Mouse (Mus musculus) adrenal gland, postnatal 14 days (tissue): Measurements from ENCODE around the gene Zbed5. TPM values are rescaled to one million over a fixed set of nuclear protein-coding genes. Genes with fewer than 3 reads are reported as not detected.

Experiments used
- total RNA-seq: library from RNA; stranded (reverse); gene quantifications from 2 replicates; pipeline ENCODE4 v1.2.3, GENCODE M21; 2021

The Zbed5 gene
- total RNA-seq, 1 experiment from 2014 or later: 1.7 TPM

Other genes with a start within 250 kb of the Zbed5 start
- gene Zfp11, start 225.6 kb upstream of the Zbed5 start, total RNA-seq: 2.9 and 3.2 TPM in 2 replicates
- not detected in 2 replicates for gene Sept14, start 187.2 kb upstream of the Zbed5 start, total RNA-seq
- 90.9 and 98.1 TPM in 2 replicates for gene Mrps17, start 180.2 kb upstream of the Zbed5 start, total RNA-seq
- gene Nipsnap2, start 170.7 kb upstream of the Zbed5 start, total RNA-seq: 116 and 119 TPM in 2 replicates
- gene Psph, start 108.3 kb upstream of the Zbed5 start, total RNA-seq: 25.3 and 26.7 TPM in 2 replicates
- 39.5 and 44.8 TPM in 2 replicates for gene Sumf2, start 48.7 kb upstream of the Zbed5 start, total RNA-seq
- 932 and 939 TPM in 2 replicates for gene Chchd2, start 8.3 kb upstream of the Zbed5 start, total RNA-seq
- 1.2 and 1.7 TPM in 2 replicates for gene Phkg1, start 2.8 kb downstream of the Zbed5 start, total RNA-seq
- gene Nupr1l, start 12.8 kb downstream of the Zbed5 start, total RNA-seq: 4.3 and 5.9 TPM in 2 replicates
- 30.1 and 31.2 TPM in 2 replicates for gene Vkorc1l1, start 46.2 kb downstream of the Zbed5 start, total RNA-seq
- 40.0 and 41.2 TPM in 2 replicates for gene Gusb, start 107.3 kb downstream of the Zbed5 start, total RNA-seq
- 131 and 168 TPM in 2 replicates for gene Asl, start 133.5 kb downstream of the Zbed5 start, total RNA-seq
- gene Crcp, start 133.6 kb downstream of the Zbed5 start, total RNA-seq: 35.9 and 38.6 TPM in 2 replicates
- 32.5 and 35.5 TPM in 2 replicates for gene Tpst1, start 177.6 kb downstream of the Zbed5 start, total RNA-seq
- gene Kctd7, start 249.1 kb downstream of the Zbed5 start, total RNA-seq: 8.7 and 10.0 TPM in 2 replicates